Mouse (Mus musculus) mature B cell (primary cell): ENCODE measurements around the gene Micall2.
"Not testable (repeated sequence)": the region's sequence is repeated elsewhere in the genome, so short reads cannot be mapped to it uniquely, and the experiment has no call there.

Experiments used
- in situ Hi-C: fragments of 300-500 bp; cut with MboI; formaldehyde crosslinking; loops from 2 replicates; pipeline ENCODE4 v1.14.3; 2019

The Micall2 gene

GRCm38 (mm10) chr5:139735677-139736503 is at the start of gene Micall2:
Micall2 (minus strand) TSS chr5:139736336.
- in situ Hi-C loops, result no loop called here

GRCm38 (mm10) chr5:139781406-139781805 is 45.3 kb upstream of the Micall2 start:
- in situ Hi-C loops, result no loop called here

- in situ Hi-C loops, result no loop called here
Observed at GRCm38 (mm10) chr5:139776966-139777365, 40.8 kb upstream of the Micall2 start.

- in situ Hi-C loops, result no loop called here
Observed at GRCm38 (mm10) chr5:139775216-139775926, 39.2 kb upstream of the Micall2 start, which contains the start of gene Ints1. Ints1 (minus strand) TSS chr5:139775674.

GRCm38 (mm10) chr5:139768216-139768615 is 32.1 kb upstream of the Micall2 start:
- in situ Hi-C loops, result no loop called here

GRCm38 (mm10) chr5:139764296-139764695 is 28.2 kb upstream of the Micall2 start:
- in situ Hi-C loops, result no loop called here

GRCm38 (mm10) chr5:139758096-139758495 is 22.0 kb upstream of the Micall2 start:
- in situ Hi-C loops, result no loop called here

- in situ Hi-C loops, result no loop called here
Observed at GRCm38 (mm10) chr5:139756586-139756985, 20.4 kb upstream of the Micall2 start.

GRCm38 (mm10) chr5:139756135-139756534 is 20.0 kb upstream of the Micall2 start:
- in situ Hi-C loops, result no loop called here

GRCm38 (mm10) chr5:139754753-139755152 is 18.6 kb upstream of the Micall2 start:
- in situ Hi-C loops, result no loop called here

GRCm38 (mm10) chr5:139750535-139750934 is 14.4 kb upstream of the Micall2 start:
- in situ Hi-C loops, result no loop called here

- in situ Hi-C loops, result no loop called here
Observed at GRCm38 (mm10) chr5:139749413-139750125, 13.4 kb upstream of the Micall2 start.

- in situ Hi-C loops, result no loop called here
Observed at GRCm38 (mm10) chr5:139745771-139746170, 9.6 kb upstream of the Micall2 start.

GRCm38 (mm10) chr5:139742640-139743039 is 6.5 kb upstream of the Micall2 start:
- in situ Hi-C loops, result not testable (repeated sequence)

- in situ Hi-C loops, result no loop called here
Observed at GRCm38 (mm10) chr5:139738592-139739315, 2.6 kb upstream of the Micall2 start.

- in situ Hi-C loops, result no loop called here
Observed at GRCm38 (mm10) chr5:139737841-139738591, 1.9 kb upstream of the Micall2 start.

GRCm38 (mm10) chr5:139736504-139736940 is 386 bp upstream of the Micall2 start:
- in situ Hi-C loops, result no loop called here

- in situ Hi-C loops, result no loop called here
Observed at GRCm38 (mm10) chr5:139734746-139735145, 1.4 kb downstream of the Micall2 start.

GRCm38 (mm10) chr5:139734016-139734415 is 2.1 kb downstream of the Micall2 start:
- in situ Hi-C loops, result no loop called here

- in situ Hi-C loops, result no loop called here
Observed at GRCm38 (mm10) chr5:139732634-139733107, 3.5 kb downstream of the Micall2 start.
